Mouse (Mus musculus) midbrain, embryonic 14.5 days (tissue): ENCODE results near the gene Pcyox1. TPM values are rescaled to one million over a fixed set of nuclear protein-coding genes. Genes with fewer than 3 reads are reported as not detected.
"Not testable (repeated sequence)": the region's sequence is repeated elsewhere in the genome, so short reads cannot be mapped to it uniquely, and the experiment has no call there.

Experiments used
- ATAC-seq: fragments of 200-750 bp; cut with Nextera tagmentation; 2 replicates; pipeline ENCODE4 v1.8.0; 2017; ENCODE audit warnings: moderate number of reproducible peaks, moderate library complexity; ENCODE audit not compliant: low FRiP score, low TSS enrichment
- DNase-seq: peaks from one replicate; pipeline ENCODE4 v3.0.0-alpha.2; 2015
- H3K27ac ChIP-seq: fragments of 300-500 bp; sonication (generic); replicated peaks from 2 replicates; pipeline ENCODE4 v1.5.1; 2014; ENCODE audit warnings: mild to moderate bottlenecking, low read depth, low read length, moderate library complexity
- H3K27me3 ChIP-seq: fragments of 300-500 bp; sonication (generic); 2 replicates; pipeline ENCODE4 v1.6.1; 2014; ENCODE audit warnings: low read length, control low read depth, mixed read lengths; ENCODE audit not compliant: control insufficient read depth, insufficient read depth
- H3K36me3 ChIP-seq: fragments of 300-500 bp; sonication (generic); 2 replicates; pipeline ENCODE4 v1.6.1; 2014; ENCODE audit warnings: low read length, control low read depth; ENCODE audit not compliant: control insufficient read depth, insufficient read depth
- H3K4me1 ChIP-seq: fragments of 300-500 bp; sonication (generic); 2 replicates; pipeline ENCODE4 v1.6.1; 2014; ENCODE audit warnings: mild to moderate bottlenecking, antibody characterized with exemption, low read length, control low read depth; ENCODE audit not compliant: control insufficient read depth, insufficient read depth
- H3K4me2 ChIP-seq: fragments of 300-500 bp; sonication (generic); 2 replicates; pipeline ENCODE4 v1.6.1; 2014; ENCODE audit warnings: mild to moderate bottlenecking, low read length, moderate library complexity
- H3K4me3 ChIP-seq: fragments of 300-500 bp; sonication (generic); replicated peaks from 2 replicates; pipeline ENCODE4 v1.5.1; 2014; ENCODE audit warnings: low read depth, low read length
- H3K9ac ChIP-seq: fragments of 300-500 bp; sonication (generic); replicated peaks from 2 replicates; pipeline ENCODE4 v1.6.1; 2014; ENCODE audit warnings: mild to moderate bottlenecking, low read length, moderate library complexity
- H3K9me3 ChIP-seq: fragments of 300-500 bp; sonication (generic); 2 replicates; pipeline ENCODE4 v1.6.1; 2016; ENCODE audit warnings: low read length, control low read depth, mixed read lengths; ENCODE audit not compliant: control insufficient read depth
- WGBS: fragments of 180-500 bp; shearing (Covaris S2); extraction: QIAGEN DNeasy Blood & Tissue Kit; methylation state at CpG from one replicate; pipeline ENCODE4 v1.1.7; 2014; 5-methylcytosine and 5-hydroxymethylcytosine counted together
- polyA plus RNA-seq: library from polyadenylated mRNA; unstranded; fragments of >200 nt; fragmentation: Nextera tagmentation; extraction: Ambion mirVana; gene quantifications from 2 replicates; pipeline ENCODE4 v1.2.1, GENCODE M21; 2014

The Pcyox1 gene
- polyA plus RNA-seq, 1 experiment from 2014 or later, result 109 TPM

DNA sequence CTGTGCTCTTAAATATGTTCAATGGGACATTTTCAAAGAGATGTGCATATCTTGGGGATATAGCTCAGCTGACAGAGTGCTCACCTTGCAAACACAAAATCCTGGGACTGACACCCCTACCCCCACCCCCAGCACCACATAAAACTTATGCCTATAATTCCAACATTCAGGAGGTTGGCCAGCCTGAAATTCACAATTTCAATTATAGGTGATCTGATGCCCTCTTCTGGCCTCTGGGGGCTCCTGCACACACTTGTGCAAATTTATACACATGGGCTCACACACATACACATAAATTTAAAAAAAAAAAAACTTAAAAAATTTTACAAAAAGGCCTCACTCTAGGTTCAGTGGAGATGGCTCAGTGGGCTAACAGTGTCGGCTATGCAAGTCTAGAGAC, 3.8 kb downstream of the Pcyox1 start:
- Histone ChIP-seq H3K36me3 (peaks cover 56% of the 10 kb centered on the region), H3K27me3 (peaks cover 6% of the 10 kb centered on the region; the same call in 1 of the 2 replicates), H3K9ac (no peak overlapping the region), H3K27ac (no peak overlapping the region), H3K9me3 (no peaks in the 10 kb centered on the region), H3K4me2 (no peak overlapping the region), H3K4me1 (peaks cover 28% of the 10 kb centered on the region), H3K4me3 (no peak overlapping the region)
- no peak for ATAC-seq
- no peak for DNase-seq
- WGBS, result 97% methylated on average over 1 of the region's 1 CpGs

DNA sequence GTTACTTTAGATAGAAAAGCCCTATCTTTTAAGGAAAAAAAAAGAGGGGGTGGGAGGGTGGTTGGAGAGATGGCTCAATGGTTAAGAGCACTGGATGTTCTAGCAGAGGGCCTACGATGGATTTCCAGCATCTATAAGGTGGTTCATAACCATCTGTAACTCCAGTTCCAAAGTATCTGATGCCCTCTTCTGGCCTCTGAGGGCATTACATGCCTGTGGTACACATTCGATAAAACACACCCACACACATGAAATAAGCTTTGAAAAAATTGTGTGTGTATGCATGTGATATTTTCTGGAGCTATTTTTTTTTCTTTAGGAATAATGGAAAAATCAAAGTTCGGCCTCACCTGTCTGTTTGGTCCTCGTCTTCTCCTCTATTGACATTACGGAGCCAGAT, 5.6 kb downstream of the Pcyox1 start:
- Histone ChIP-seq H3K4me2 (no peak overlapping the region), H3K27ac (no peak overlapping the region), H3K9ac (no peak overlapping the region), H3K4me3 (no peak overlapping the region), H3K27me3 (no peaks in the 10 kb centered on the region), H3K9me3 (no peaks in the 10 kb centered on the region), H3K36me3 (peaks cover 74% of the 10 kb centered on the region), H3K4me1 (peaks cover 20% of the 10 kb centered on the region)
- DNase-seq, result no peak
- ATAC-seq, result no peak
- 97% methylated on average over 5 of the region's 5 CpGs for WGBS

DNA sequence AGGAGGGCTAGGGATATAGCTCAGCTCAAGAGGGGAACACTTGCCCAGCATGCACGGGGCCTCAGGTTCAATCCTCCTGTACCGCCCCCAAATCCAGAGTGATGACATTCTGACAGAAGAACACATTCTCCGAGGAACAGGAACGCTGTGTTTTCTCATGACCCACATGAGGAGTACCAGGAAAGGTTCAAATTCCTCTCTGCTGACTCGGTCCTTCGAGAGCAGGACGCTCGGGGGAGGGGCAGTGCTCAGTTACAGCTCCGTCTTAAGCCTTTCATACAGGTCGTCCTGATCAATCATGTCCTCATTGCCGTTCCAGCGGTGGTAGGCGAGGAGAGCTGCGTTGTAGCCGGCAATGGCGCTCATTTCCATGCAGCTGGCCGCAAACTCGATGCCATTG, 8.5 kb downstream of the Pcyox1 start:
- no peak for ATAC-seq
- no peak overlapping the region for H3K27ac ChIP-seq
- H3K4me2 ChIP-seq, result no peak overlapping the region
- no peaks in the 10 kb centered on the region for H3K27me3 ChIP-seq
- no peak overlapping the region for H3K4me3 ChIP-seq
- WGBS, result 89% methylated on average over 18 of the region's 18 CpGs
- DNase-seq, result no peak
- H3K36me3 ChIP-seq, result peaks cover 82% of the 10 kb centered on the region
- H3K4me1 ChIP-seq, result no peaks in the 10 kb centered on the region
- H3K9ac ChIP-seq, result no peak overlapping the region
- H3K9me3 ChIP-seq, result no peaks in the 10 kb centered on the region

DNA sequence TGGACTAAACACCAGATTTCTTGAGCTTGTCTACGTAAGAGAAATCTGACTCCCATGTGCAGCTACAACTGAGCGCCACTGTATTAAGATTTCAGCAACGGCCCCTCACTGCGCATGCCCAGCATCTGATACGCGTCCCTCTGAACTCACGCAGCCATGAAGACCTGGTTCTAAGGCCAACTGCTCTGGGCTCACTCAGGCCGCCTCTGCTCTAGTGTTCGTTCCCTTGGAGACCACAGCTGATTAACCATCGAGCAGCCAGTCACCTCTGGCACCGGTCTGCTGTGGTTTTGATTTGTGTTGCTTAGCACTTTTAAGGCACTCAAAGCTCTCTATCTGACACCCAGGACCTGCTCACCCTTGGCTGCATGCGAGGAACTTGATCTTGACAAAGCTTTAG, 9.6 kb downstream of the Pcyox1 start:
- H3K27me3 ChIP-seq, result no peaks in the 10 kb centered on the region
- ATAC-seq (no peak), DNase-seq (no peak)
- H3K4me2 ChIP-seq, result no peak overlapping the region
- no peaks in the 10 kb centered on the region for H3K9me3 ChIP-seq
- peaks cover 75% of the 10 kb centered on the region for H3K36me3 ChIP-seq
- H3K4me1 ChIP-seq, result no peaks in the 10 kb centered on the region
- WGBS, result 86% methylated on average over 12 of the region's 12 CpGs
- no peak overlapping the region for H3K9ac ChIP-seq
- H3K4me3 ChIP-seq, result no peak overlapping the region
- H3K27ac ChIP-seq, result no peak overlapping the region

DNA sequence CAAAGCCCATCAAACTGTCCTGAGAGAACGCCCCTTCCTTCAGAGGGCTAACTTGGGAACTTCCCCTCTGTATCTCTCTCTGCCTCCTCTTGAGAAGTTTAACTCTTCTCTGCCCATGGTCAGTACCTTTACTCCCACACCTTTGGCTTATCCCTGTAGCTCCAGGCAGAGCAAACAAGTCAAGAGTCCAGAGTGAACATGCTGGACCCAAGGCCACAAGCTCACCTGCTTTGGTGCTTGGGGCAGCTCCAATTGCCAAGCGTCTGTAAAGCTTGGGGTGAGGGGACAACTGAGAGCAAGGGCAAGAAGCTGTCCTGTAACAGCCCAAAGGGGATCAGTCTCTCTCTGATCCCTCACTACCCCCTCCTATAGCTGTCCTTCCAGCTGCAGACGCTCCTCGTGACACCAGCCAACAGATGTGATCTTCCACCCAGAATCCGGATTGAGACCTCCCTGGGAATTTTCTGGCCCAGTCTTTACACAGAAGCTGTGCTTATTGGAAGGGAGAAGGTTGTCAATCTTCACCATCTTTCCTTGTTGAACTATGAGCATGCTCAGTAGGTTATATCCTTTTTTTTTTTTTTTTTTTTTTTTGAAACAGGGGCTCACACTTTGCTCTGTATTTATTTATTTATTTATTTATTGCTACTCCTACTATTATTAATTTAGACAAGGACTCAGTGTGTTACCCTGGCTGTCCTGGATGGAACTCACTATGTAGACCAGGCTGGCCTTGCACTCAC, 11.4 kb downstream of the Pcyox1 start:
- H3K27me3 ChIP-seq, result no peaks in the 10 kb centered on the region
- no peak overlapping the region for H3K4me2 ChIP-seq
- whole genome bisulfite sequencing, result 87% methylated on average over 5 of the region's 5 CpGs
- no peaks in the 10 kb centered on the region for H3K4me1 ChIP-seq
- H3K9ac ChIP-seq, result no peak overlapping the region
- H3K27ac ChIP-seq, result no peak overlapping the region
- no peak overlapping the region for H3K4me3 ChIP-seq
- DNase-seq (no peak), ATAC-seq (no peak)
- H3K36me3 ChIP-seq, result peaks cover 57% of the 10 kb centered on the region
- no peaks in the 10 kb centered on the region for H3K9me3 ChIP-seq

DNA sequence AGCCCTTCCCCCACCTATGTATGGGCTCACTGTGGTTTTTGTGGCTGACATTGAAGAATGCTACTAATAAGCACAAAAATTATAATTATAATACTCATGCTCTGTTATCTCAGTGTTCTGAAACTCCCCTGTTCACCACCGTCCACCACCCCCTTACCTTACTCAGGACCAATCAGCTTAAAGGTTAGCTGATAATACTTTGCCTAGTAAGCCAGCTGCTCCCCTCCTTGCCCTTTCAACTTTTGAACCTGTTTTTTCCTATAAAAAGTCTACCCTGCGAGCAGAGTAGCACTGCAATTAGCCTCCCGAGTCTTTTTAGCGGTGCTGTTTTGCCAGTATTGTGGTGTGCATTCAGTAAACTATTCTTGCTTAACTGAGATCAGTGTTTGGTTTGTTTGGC, 12.3 kb downstream of the Pcyox1 start:
- DNase-seq, result no peak
- no peaks in the 10 kb centered on the region for H3K27me3 ChIP-seq
- H3K9ac ChIP-seq, result no peak overlapping the region
- WGBS, result 76% methylated on average over 4 of the region's 4 CpGs
- no peak overlapping the region for H3K4me2 ChIP-seq
- no peaks in the 10 kb centered on the region for H3K4me1 ChIP-seq
- no peaks in the 10 kb centered on the region for H3K9me3 ChIP-seq
- ATAC-seq, result no peak
- peaks cover 52% of the 10 kb centered on the region for H3K36me3 ChIP-seq
- H3K27ac ChIP-seq, result no peak overlapping the region
- H3K4me3 ChIP-seq, result no peak overlapping the region

DNA sequence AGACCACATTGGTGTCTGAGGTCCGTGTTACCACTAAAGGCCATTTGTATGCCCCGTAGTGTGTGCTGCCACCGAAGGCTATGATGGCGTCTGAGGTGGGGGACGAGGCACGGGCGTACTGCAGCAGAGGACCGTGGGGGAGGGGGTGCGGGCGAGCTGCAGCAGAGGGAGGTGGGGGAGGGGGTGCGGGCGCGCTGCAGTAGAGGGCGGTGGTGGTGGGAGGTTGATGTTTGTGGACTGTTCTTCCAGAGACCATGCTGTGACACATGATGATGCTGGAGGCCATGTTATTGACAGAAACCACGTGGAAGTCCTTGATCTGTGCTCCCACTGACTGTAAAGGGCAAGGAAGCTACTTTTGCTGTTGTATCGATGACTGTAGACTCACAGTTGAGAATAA, 13.6 kb downstream of the Pcyox1 start:
- Histone ChIP-seq H3K4me1 (no peaks in the 10 kb centered on the region), H3K36me3 (peaks cover 52% of the 10 kb centered on the region), H3K27ac (no peak overlapping the region), H3K4me2 (no peak overlapping the region), H3K9me3 (no peaks in the 10 kb centered on the region), H3K4me3 (no peak overlapping the region), H3K9ac (no peak overlapping the region), H3K27me3 (no peaks in the 10 kb centered on the region)
- WGBS, result 45% methylated on average over 16 of the region's 16 CpGs
- DNase-seq, result no peak
- ATAC-seq, result no peak

DNA sequence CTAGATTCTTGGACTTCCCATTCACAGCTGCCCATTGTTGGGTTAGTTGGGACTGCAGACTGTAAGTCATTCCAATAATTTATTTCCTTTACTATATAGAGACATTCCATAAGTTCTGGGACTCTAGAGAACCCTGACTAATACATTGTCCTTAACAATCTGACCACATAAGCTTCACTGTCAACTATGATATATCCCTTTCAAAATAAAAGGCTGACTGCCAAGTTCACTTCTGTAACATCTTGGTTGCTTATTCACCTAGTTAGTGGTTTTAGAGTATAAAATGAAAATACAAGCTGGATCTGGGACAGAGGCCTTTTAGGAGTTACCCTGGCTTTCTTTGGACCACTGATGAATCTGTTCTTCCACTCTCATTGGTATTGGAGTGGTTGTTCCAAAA, 14.4 kb downstream of the Pcyox1 start:
- peaks cover 52% of the 10 kb centered on the region for H3K36me3 ChIP-seq
- no peak for DNase-seq
- H3K4me2 ChIP-seq, result no peak overlapping the region
- no peaks in the 10 kb centered on the region for H3K4me1 ChIP-seq
- H3K4me3 ChIP-seq, result no peak overlapping the region
- H3K27me3 ChIP-seq, result no peaks in the 10 kb centered on the region
- ATAC-seq, result no peak
- H3K9ac ChIP-seq, result no peak overlapping the region
- H3K27ac ChIP-seq, result no peak overlapping the region
- no peaks in the 10 kb centered on the region for H3K9me3 ChIP-seq

DNA sequence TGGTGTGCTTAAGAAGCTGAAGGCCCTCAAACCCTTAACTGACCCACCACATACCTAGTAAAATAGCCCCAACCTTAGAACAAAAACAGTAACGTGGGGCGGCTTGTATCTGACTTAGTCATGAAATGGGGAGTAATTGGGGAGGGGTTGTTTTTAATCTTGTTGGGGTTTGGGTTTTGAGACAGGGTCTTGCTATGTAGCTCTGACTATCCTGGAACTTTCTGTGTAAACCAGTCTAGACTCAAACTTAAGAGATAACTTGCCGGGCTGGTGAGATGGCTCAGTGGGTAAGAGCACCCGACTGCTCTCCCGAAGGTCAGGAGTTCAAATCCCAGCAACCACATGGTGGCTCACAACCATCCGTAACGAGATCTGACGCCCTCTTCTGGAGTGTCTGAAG, 16.8 kb downstream of the Pcyox1 start:
- 77% methylated on average over 8 of the region's 8 CpGs for WGBS
- not testable (repeated sequence) for H3K9ac ChIP-seq, H3K9me3 ChIP-seq, H3K4me1 ChIP-seq, H3K4me2 ChIP-seq, H3K27me3 ChIP-seq, ATAC-seq, DNase-seq, H3K4me3 ChIP-seq, H3K27ac ChIP-seq
- H3K36me3 ChIP-seq, result peaks cover 44% of the 10 kb centered on the region
